Mouse (Mus musculus) liver, adult 2 months (tissue): ENCODE results near the gene Prrc2a.

Experiments
- CTCF ChIP-seq: fragments of 200-500 bp; IDR thresholded peaks from 2 replicates; pipeline ENCODE4 v1.5.1; 2011; ENCODE audit warnings: low read depth, low read length, control low read depth
- POLR2A ChIP-seq: fragments of 200-500 bp; IDR thresholded peaks from 2 replicates; pipeline ENCODE4 v1.6.1; 2011; ENCODE audit warnings: low read length, control low read depth; ENCODE audit not compliant: insufficient read depth; ENCODE audit errors: extremely low read depth

DNA sequence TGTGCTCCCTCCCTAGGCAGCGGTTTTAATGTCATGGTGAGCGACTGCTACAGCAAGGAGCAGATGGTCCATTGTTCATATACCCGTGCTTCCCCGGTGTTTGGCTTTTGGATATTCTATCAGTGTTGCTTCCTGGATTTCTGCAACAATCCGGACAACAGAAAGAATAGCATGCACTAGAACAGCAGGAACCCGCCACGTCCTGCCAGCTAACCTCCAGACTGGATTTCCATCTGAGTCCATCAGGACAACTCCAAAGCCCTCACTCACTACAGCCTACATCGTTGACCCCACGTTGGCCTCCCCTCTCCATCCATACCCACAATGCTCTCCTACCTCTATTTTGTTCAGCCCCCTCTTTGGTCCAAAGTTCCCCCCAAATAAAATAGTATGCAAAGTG is 52.9 kb downstream of the Prrc2a start:
- no peak for TF ChIP-seq CTCF
- no peak for TF ChIP-seq POLR2A
